Mouse (Mus musculus): ENCODE results near the gene Fgd2. TPM values are rescaled to one million over a fixed set of nuclear protein-coding genes. Genes with fewer than 3 reads are reported as not detected.
"Not testable (repeated sequence)": the region's sequence is repeated elsewhere in the genome, so short reads cannot be mapped to it uniquely, and the experiment has no call there.

Fgd2 gene
- 40.0 and 56.0 TPM in 2 replicates for polyA plus RNA-seq (2012; rRNA removed)

DNA sequence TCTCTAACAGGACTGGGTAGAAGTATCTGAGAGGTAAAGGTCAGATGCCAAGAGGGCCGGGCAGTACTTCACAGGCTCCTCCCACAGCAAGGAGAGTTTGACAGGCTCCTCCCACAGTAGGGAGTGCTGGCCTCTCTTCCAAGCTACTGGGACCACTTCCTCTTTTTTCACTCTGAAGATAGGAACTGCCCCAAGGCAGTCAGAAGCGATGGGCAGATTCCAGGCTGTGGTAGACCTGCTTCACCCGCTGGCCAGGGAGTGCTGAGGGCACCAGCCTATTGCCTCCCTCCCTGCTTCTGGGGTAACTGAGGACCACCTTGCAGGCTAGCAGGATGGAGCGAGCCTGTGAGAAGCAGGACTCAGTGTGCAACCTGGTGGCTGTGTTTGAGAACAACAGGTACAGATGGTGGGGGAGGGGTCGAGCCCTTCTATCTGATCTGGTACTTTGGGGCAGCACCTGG is at the start of gene Fgd2:
TSS of gene Fgd2 (plus strand) at position 154 of the 461 bp plus-strand sequence.
- Histone ChIP-seq H3K27me3 (ENCODE audit: control insufficient read depth, insufficient read depth, low read length) (no peaks in the 10 kb centered on the region), H3K36me3 (ENCODE audit: control insufficient read depth, insufficient read depth, low read length) (no peaks in the 10 kb centered on the region), H3K4me3 (ENCODE audit: control insufficient read depth, insufficient read depth, low read length) (no peak within 1 kb of the TSS), H3K27ac (ENCODE audit: control insufficient read depth, insufficient read depth, low read length) (no peak within 1 kb of the TSS), H3K4me1 (replicated peaks; ENCODE audit: control insufficient read depth, insufficient read depth, low read length) (peaks cover 19% of the 10 kb centered on the region)
- TF ChIP-seq CTCF (IDR thresholded peaks at IDR 0.05; ENCODE audit: borderline replicate concordance, control insufficient read depth, extremely low read depth, insufficient read depth, low read length, poor library complexity) (no peak), POLR2A (IDR thresholded peaks at IDR 0.05; ENCODE audit: control insufficient read depth, extremely low read depth, insufficient read depth, low read length, poor library complexity) (no peak)
- no peak for DNase-seq
- WGBS: 16% methylated on average over 5 of the region's 5 CpGs

DNA sequence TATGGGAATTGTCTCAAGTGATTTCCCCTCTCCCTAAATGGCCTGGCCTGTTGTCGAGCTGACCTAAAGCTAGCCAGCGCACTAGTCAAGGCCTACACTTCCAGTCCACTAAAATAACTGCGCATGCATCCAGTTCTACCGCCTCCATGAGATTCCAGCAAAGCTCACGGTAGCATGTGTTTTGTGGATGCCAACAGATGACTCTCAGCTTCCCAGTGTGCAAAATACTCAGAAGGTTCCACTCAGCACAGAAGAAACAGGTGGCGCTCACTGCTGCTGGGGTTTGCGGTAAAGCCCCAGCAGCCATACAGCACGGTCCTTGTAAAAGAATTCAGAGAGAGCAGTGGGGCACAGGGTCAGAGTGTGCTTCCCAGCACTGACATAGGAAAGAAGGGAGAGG is 49.1 kb upstream of the Fgd2 start:
- Histone ChIP-seq H3K27me3 (ENCODE audit: control insufficient read depth, insufficient read depth, low read length) (no peaks in the 10 kb centered on the region), H3K27ac (ENCODE audit: control insufficient read depth, insufficient read depth, low read length) (no peak overlapping the region), H3K36me3 (ENCODE audit: control insufficient read depth, insufficient read depth, low read length) (no peaks in the 10 kb centered on the region), H3K4me3 (ENCODE audit: control insufficient read depth, insufficient read depth, low read length) (no peak overlapping the region), H3K4me1 (replicated peaks; ENCODE audit: control insufficient read depth, insufficient read depth, low read length) (peaks cover 10% of the 10 kb centered on the region)
- WGBS: 97% methylated on average over 8 of the region's 8 CpGs
- TF ChIP-seq CTCF (IDR thresholded peaks at IDR 0.05; ENCODE audit: borderline replicate concordance, control insufficient read depth, extremely low read depth, insufficient read depth, low read length, poor library complexity) (no peak), POLR2A (IDR thresholded peaks at IDR 0.05; ENCODE audit: control insufficient read depth, extremely low read depth, insufficient read depth, low read length, poor library complexity) (no peak)
- DNase-seq: no peak

- WGBS: 98% methylated on average over 2 of the region's 2 CpGs
- no peaks in the 10 kb centered on the region for H3K27me3 ChIP-seq (ENCODE audit: control insufficient read depth, insufficient read depth, low read length)
- DNase-seq: no peak
- TF ChIP-seq CTCF (IDR thresholded peaks at IDR 0.05; ENCODE audit: borderline replicate concordance, control insufficient read depth, extremely low read depth, insufficient read depth, low read length, poor library complexity) (no peak), POLR2A (IDR thresholded peaks at IDR 0.05; ENCODE audit: control insufficient read depth, extremely low read depth, insufficient read depth, low read length, poor library complexity) (no peak)
- H3K27ac ChIP-seq (ENCODE audit: control insufficient read depth, insufficient read depth, low read length): no peak overlapping the region
- no peak overlapping the region for H3K4me3 ChIP-seq (ENCODE audit: control insufficient read depth, insufficient read depth, low read length)
- peaks cover 6% of the 10 kb centered on the region for H3K4me1 ChIP-seq (replicated peaks; ENCODE audit: control insufficient read depth, insufficient read depth, low read length)
- no peaks in the 10 kb centered on the region for H3K36me3 ChIP-seq (ENCODE audit: control insufficient read depth, insufficient read depth, low read length)
Observed at GRCm38 (mm10) chr17:29312082-29312481, 48.6 kb upstream of the Fgd2 start.

GRCm38 (mm10) chr17:29313300-29313699 is 47.4 kb upstream of the Fgd2 start:
- TF ChIP-seq POLR2A (IDR thresholded peaks at IDR 0.05; ENCODE audit: control insufficient read depth, extremely low read depth, insufficient read depth, low read length, poor library complexity) (no peak), CTCF (IDR thresholded peaks at IDR 0.05; ENCODE audit: borderline replicate concordance, control insufficient read depth, extremely low read depth, insufficient read depth, low read length, poor library complexity) (no peak)
- Histone ChIP-seq H3K4me1 (replicated peaks; ENCODE audit: control insufficient read depth, insufficient read depth, low read length) (no peaks in the 10 kb centered on the region), H3K27me3 (ENCODE audit: control insufficient read depth, insufficient read depth, low read length) (no peaks in the 10 kb centered on the region), H3K27ac (ENCODE audit: control insufficient read depth, insufficient read depth, low read length) (no peak overlapping the region), H3K36me3 (ENCODE audit: control insufficient read depth, insufficient read depth, low read length) (no peaks in the 10 kb centered on the region), H3K4me3 (ENCODE audit: control insufficient read depth, insufficient read depth, low read length) (no peak overlapping the region)
- DNase-seq: no peak

GRCm38 (mm10) chr17:29315672-29316465 is 44.8 kb upstream of the Fgd2 start:
- no peak overlapping the region for H3K4me3 ChIP-seq (ENCODE audit: control insufficient read depth, insufficient read depth, low read length)
- H3K27me3 ChIP-seq (ENCODE audit: control insufficient read depth, insufficient read depth, low read length): no peaks in the 10 kb centered on the region
- no peak overlapping the region for H3K27ac ChIP-seq (ENCODE audit: control insufficient read depth, insufficient read depth, low read length)
- H3K36me3 ChIP-seq (ENCODE audit: control insufficient read depth, insufficient read depth, low read length): no peaks in the 10 kb centered on the region
- DNase-seq: no peak
- no peaks in the 10 kb centered on the region for H3K4me1 ChIP-seq (replicated peaks; ENCODE audit: control insufficient read depth, insufficient read depth, low read length)
- TF ChIP-seq CTCF (IDR thresholded peaks at IDR 0.05; ENCODE audit: borderline replicate concordance, control insufficient read depth, extremely low read depth, insufficient read depth, low read length, poor library complexity) (no peak), POLR2A (IDR thresholded peaks at IDR 0.05; ENCODE audit: control insufficient read depth, extremely low read depth, insufficient read depth, low read length, poor library complexity) (no peak)
- 85% methylated on average over 9 of the region's 9 CpGs for WGBS

GRCm38 (mm10) chr17:29316891-29317290 is 43.8 kb upstream of the Fgd2 start:
- Histone ChIP-seq H3K36me3 (ENCODE audit: control insufficient read depth, insufficient read depth, low read length) (no peaks in the 10 kb centered on the region), H3K27me3 (ENCODE audit: control insufficient read depth, insufficient read depth, low read length) (no peaks in the 10 kb centered on the region), H3K4me1 (replicated peaks; ENCODE audit: control insufficient read depth, insufficient read depth, low read length) (no peaks in the 10 kb centered on the region), H3K4me3 (ENCODE audit: control insufficient read depth, insufficient read depth, low read length) (no peak overlapping the region), H3K27ac (ENCODE audit: control insufficient read depth, insufficient read depth, low read length) (no peak overlapping the region)
- no peak for DNase-seq
- WGBS: 96% methylated on average over 3 of the region's 3 CpGs
- no peak for TF ChIP-seq POLR2A (IDR thresholded peaks at IDR 0.05; ENCODE audit: control insufficient read depth, extremely low read depth, insufficient read depth, low read length, poor library complexity)
- TF ChIP-seq CTCF (IDR thresholded peaks at IDR 0.05; ENCODE audit: borderline replicate concordance, control insufficient read depth, extremely low read depth, insufficient read depth, low read length, poor library complexity): no peak

- not testable (repeated sequence) for H3K36me3 ChIP-seq (ENCODE audit: control insufficient read depth, insufficient read depth, low read length); H3K4me3 ChIP-seq (ENCODE audit: control insufficient read depth, insufficient read depth, low read length); DNase-seq; H3K27ac ChIP-seq (ENCODE audit: control insufficient read depth, insufficient read depth, low read length); H3K4me1 ChIP-seq (replicated peaks; ENCODE audit: control insufficient read depth, insufficient read depth, low read length); H3K27me3 ChIP-seq (ENCODE audit: control insufficient read depth, insufficient read depth, low read length)
- 92% methylated on average over 3 of the region's 3 CpGs for WGBS
Observed at GRCm38 (mm10) chr17:29317380-29317779, 43.3 kb upstream of the Fgd2 start, which contains the start of gene Pi16. TSS of gene Pi16 (plus strand) at chr17:29317680.

Data from thymus, adult 2 months (tissue).